Mouse (Mus musculus) MEL (cell line): ENCODE measurements around the gene C77080.

Experiments used
- CHD2 ChIP-seq: IDR thresholded peaks from 2 replicates; pipeline ENCODE4 v1.6.1; 2011; ENCODE audit warnings: low read length, improper control_type of control experiment
- EP300 ChIP-seq, 2 experiments: IDR thresholded peaks; 2 replicates each; pipeline ENCODE4 v1.6.1; 2011; ENCODE audit warnings: improper control_type of control experiment in 2 of 2, low read length in 2 of 2, low read depth in 1 of 2, mild to moderate bottlenecking in 1 of 2
- MAX ChIP-seq: IDR thresholded peaks from 2 replicates; pipeline ENCODE4 v1.6.1; 2011; ENCODE audit warnings: low read length, improper control_type of control experiment
- POLR2A ChIP-seq, 2 experiments: IDR thresholded peaks; 2 replicates each; pipeline ENCODE4 v1.6.1; 2011 to 2012; ENCODE audit warnings: low read length in 2 of 2, mild to moderate bottlenecking in 2 of 2, control low read depth in 1 of 2, improper control_type of control experiment in 1 of 2, low read depth in 1 of 2, moderate library complexity in 1 of 2; ENCODE audit not compliant: control insufficient read depth in 1 of 2, insufficient read depth in 1 of 2, poor library complexity in 1 of 2
- TCF12 ChIP-seq: IDR thresholded peaks from 2 replicates; pipeline ENCODE4 v1.6.1; 2014; ENCODE audit warnings: low read depth, mild to moderate bottlenecking, inconsistent platforms, low read length, improper control_type of control experiment, moderate library complexity
- ZNF384 ChIP-seq: IDR thresholded peaks from 2 replicates; pipeline ENCODE4 v1.6.1; 2012; ENCODE audit warnings: low read depth, mild to moderate bottlenecking, inconsistent platforms, low read length, improper control_type of control experiment

GRCm38 (mm10) chr4:129197514-129197913 lies 63.7 kb downstream of the C77080 start:
- TF ChIP-seq POLR2A (IDR thresholded peaks at IDR 0.05; ENCODE audit: control insufficient read depth in 1 of 2, insufficient read depth in 1 of 2, low read depth in 1 of 2, low read length in 2 of 2, poor library complexity in 1 of 2) (no peak), TCF12 (no peak), MAX (no peak), EP300 (IDR thresholded peaks at IDR 0.05; ENCODE audit: low read depth in 1 of 2, low read length in 2 of 2) (no peak), CHD2 (no peak), ZNF384 (no peak)
